Comparison of ENCODE assay signal across 26 mouse cellular contexts in genomic region chrX:31176137-31176536, GRCm38 (mm10). TPM values are rescaled to one million over a fixed set of nuclear protein-coding genes. Genes with fewer than 3 reads are reported as not detected.
"Had no signal": no experiment of that assay in that cellular context is flagged by ENCODE, and none has a peak within 500 bp of the region (broad histone marks: within the 10 kb centered on the region; RNA-seq: fewer than 3 reads in every experiment).

No protein-coding gene starts in this region.

RNA-seq across cellular contexts. Expression of gene Btbd35f29, which starts 58.7 kb away (rescaled TPM):
- polyA plus RNA-seq: heart, embryonic 11.5 days; heart, embryonic 12.5 days; heart, embryonic 13.5 days; heart, embryonic 14.5 days; heart, embryonic 15.5 days; heart, embryonic 16.5 days; heart, postnatal 0 days; hindbrain, embryonic 10.5 days; hindbrain, embryonic 11.5 days; hindbrain, embryonic 12.5 days; hindbrain, embryonic 13.5 days; hindbrain, embryonic 14.5 days; hindbrain, embryonic 15.5 days; hindbrain, embryonic 16.5 days; hindbrain, postnatal 0 days; inflammation-experienced regulatory T-cells, adult 6 months; intestine, embryonic 14.5 days; intestine, embryonic 15.5 days; intestine, embryonic 16.5 days; intestine, postnatal 0 days; kidney, adult 2 months; kidney, embryonic 14.5 days; kidney, embryonic 15.5 days; kidney, embryonic 16.5 days; kidney, postnatal 0 days; large intestine, adult 2 months had no signal
